Mouse (Mus musculus) liver, embryonic 13.5 days (tissue): ENCODE results near the gene Nagpa. TPM values are rescaled to one million over a fixed set of nuclear protein-coding genes. Genes with fewer than 3 reads are reported as not detected.

Experiments used
- ATAC-seq: fragments of 200-750 bp; cut with Nextera tagmentation; 2 replicates; pipeline ENCODE4 v1.8.0; 2017; ENCODE audit warnings: low read depth, mild to moderate bottlenecking, moderate number of reproducible peaks, moderate library complexity
- DNase-seq: peaks from one replicate; pipeline ENCODE4 v3.0.0; 2022
- H3K27ac ChIP-seq: fragments of 300-500 bp; sonication (generic); 2 replicates; pipeline ENCODE4 v1.5.1; 2015; ENCODE audit warnings: moderate library complexity, mild to moderate bottlenecking, inconsistent platforms
- H3K27me3 ChIP-seq: fragments of 300-500 bp; sonication (generic); 2 replicates; pipeline ENCODE4 v1.6.1; 2015; ENCODE audit warnings: mild to moderate bottlenecking, inconsistent platforms
- H3K36me3 ChIP-seq: fragments of 300-500 bp; sonication (generic); 2 replicates; pipeline ENCODE4 v1.6.1; 2015; ENCODE audit warnings: mild to moderate bottlenecking, inconsistent platforms
- H3K4me1 ChIP-seq: fragments of 300-500 bp; sonication (generic); replicated peaks from 2 replicates; pipeline ENCODE4 v1.6.1; 2015; ENCODE audit warnings: inconsistent platforms
- H3K4me2 ChIP-seq: fragments of 300-500 bp; sonication (generic); 2 replicates; pipeline ENCODE4 v1.6.1; 2015; ENCODE audit warnings: inconsistent platforms, mild to moderate bottlenecking, moderate library complexity
- H3K4me3 ChIP-seq: fragments of 300-500 bp; sonication (generic); replicated peaks from 2 replicates; pipeline ENCODE4 v1.5.1; 2015; ENCODE audit warnings: mild to moderate bottlenecking, inconsistent platforms
- H3K9ac ChIP-seq: fragments of 300-500 bp; sonication (generic); 2 replicates; pipeline ENCODE4 v1.6.1; 2015; ENCODE audit warnings: mild to moderate bottlenecking, inconsistent platforms
- H3K9me3 ChIP-seq: fragments of 300-500 bp; sonication (generic); replicated peaks from 2 replicates; pipeline ENCODE4 v1.6.1; 2016; ENCODE audit warnings: inconsistent platforms
- WGBS: fragments of 180-500 bp; shearing (Covaris S2); methylation state at CpG from one replicate; pipeline ENCODE4 v1.1.7; 2015; ENCODE audit not compliant: insufficient replicate concordance; 5-methylcytosine and 5-hydroxymethylcytosine counted together
- polyA plus RNA-seq: library from polyadenylated mRNA; unstranded; fragments of >200 nt; fragmentation: Nextera tagmentation; extraction: Ambion mirVana; gene quantifications from 2 replicates; pipeline ENCODE4 v1.2.1, GENCODE M21; 2015

Gene Nagpa
- polyA plus RNA-seq, 1 experiment from 2014 or later: 18.0 TPM

DNA sequence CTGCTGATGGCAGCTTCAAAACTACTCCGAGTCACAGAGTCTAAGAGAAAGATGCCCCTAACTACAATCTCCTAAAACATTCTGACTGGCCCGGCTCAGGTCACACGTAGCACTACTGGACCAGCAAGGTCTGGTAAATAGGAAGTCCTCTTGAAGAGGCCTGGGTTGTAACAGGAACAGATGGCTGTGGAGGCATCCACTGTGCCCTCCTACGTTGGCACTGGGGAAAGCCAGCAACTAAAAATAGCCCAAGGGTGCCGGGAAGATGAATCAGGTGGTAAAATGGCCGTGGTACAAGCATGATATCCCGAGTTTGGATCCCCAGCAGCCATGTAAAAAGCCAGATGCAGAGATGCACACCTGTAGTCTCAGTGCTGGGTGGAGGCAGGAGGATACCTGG is 17.6 kb downstream of the Nagpa start:
- Histone ChIP-seq H3K27me3 (no peaks in the 10 kb centered on the region), H3K4me1 (no peaks in the 10 kb centered on the region), H3K36me3 (no peaks in the 10 kb centered on the region), H3K4me2 (no peak overlapping the region), H3K27ac (no peak overlapping the region), H3K9ac (no peak overlapping the region), H3K4me3 (no peak overlapping the region), H3K9me3 (no peaks in the 10 kb centered on the region)
- ATAC-seq: no peak
- WGBS: 48% methylated on average over 7 of the region's 7 CpGs
- DNase-seq: no peak

DNA sequence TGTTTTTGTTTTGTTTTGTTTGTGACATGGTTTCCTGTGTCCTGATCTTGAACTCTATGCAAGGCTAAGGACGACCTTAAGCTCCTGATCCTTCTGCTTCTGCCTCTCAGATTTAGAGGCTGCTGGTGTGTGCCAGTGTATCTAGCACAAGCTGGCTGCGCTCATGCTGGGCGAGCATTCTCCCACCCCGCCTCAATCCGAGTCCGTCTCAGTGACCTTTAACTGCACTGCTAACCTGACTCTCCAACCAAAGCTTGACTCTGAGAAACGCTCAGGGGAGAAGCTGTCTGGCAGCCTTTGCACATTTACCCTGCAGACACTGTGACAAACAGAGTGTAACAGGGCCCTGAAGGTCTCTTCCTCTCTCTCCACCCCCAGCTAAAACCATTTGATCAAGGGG is 18.1 kb downstream of the Nagpa start:
- Histone ChIP-seq H3K4me2 (no peak overlapping the region), H3K27me3 (no peaks in the 10 kb centered on the region), H3K27ac (no peak overlapping the region), H3K9me3 (no peaks in the 10 kb centered on the region), H3K36me3 (no peaks in the 10 kb centered on the region), H3K4me3 (no peak overlapping the region), H3K9ac (no peak overlapping the region), H3K4me1 (no peaks in the 10 kb centered on the region)
- DNase-seq: no peak
- no peak for ATAC-seq
- 60% methylated on average over 7 of the region's 7 CpGs for WGBS

DNA sequence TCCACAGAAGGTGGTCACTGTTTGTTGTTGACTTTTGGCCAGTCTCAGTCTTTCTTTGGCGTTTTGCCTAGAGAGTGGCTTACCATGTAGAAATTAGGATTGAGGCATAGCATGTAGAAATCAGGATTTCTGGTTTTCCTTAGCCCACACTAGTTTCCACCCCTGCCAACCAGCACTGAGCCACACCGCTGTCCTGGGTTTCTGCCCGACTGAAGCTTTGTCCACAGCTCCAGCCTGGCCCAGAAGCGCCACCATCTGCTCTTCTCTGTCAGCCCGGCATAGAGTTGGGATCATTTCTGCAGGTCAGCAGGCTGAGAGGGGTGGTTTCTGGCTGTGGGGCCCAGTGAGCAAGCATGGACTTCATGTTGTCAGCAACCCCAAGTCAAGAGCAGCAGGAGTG is 18.9 kb downstream of the Nagpa start:
- Histone ChIP-seq H3K4me3 (no peak overlapping the region), H3K9ac (no peak overlapping the region), H3K36me3 (no peaks in the 10 kb centered on the region), H3K27me3 (no peaks in the 10 kb centered on the region), H3K27ac (no peak overlapping the region), H3K4me2 (no peak overlapping the region), H3K9me3 (no peaks in the 10 kb centered on the region), H3K4me1 (no peaks in the 10 kb centered on the region)
- no peak for DNase-seq
- 67% methylated on average over 5 of the region's 5 CpGs for WGBS
- ATAC-seq: no peak

DNA sequence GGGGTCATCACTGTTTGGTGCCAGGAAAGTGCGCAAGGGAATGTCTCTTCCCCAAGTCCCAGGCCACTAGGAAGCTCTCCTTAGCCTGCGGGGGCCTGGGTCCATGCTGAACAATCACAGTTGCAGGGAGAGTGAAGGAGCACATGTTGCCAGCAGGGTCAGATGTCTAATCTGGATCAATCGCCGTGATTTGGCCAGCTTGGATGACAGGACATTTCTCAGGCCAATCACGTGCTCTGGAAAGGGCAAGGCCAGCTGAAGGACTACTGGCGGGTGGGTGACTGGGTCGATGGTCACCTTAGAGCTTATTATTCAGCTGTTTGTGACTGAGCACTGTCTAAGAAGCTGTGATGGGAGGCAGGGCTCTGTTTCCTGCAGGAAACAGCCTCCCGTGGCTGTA is 19.7 kb downstream of the Nagpa start:
- no peak overlapping the region for H3K27ac ChIP-seq
- ATAC-seq: no peak
- H3K9me3 ChIP-seq: no peaks in the 10 kb centered on the region
- H3K36me3 ChIP-seq: no peaks in the 10 kb centered on the region
- DNase-seq: no peak
- no peaks in the 10 kb centered on the region for H3K4me1 ChIP-seq
- no peaks in the 10 kb centered on the region for H3K27me3 ChIP-seq
- no peak overlapping the region for H3K4me2 ChIP-seq
- WGBS: 42% methylated on average over 8 of the region's 8 CpGs
- H3K9ac ChIP-seq: no peak overlapping the region
- no peak overlapping the region for H3K4me3 ChIP-seq

DNA sequence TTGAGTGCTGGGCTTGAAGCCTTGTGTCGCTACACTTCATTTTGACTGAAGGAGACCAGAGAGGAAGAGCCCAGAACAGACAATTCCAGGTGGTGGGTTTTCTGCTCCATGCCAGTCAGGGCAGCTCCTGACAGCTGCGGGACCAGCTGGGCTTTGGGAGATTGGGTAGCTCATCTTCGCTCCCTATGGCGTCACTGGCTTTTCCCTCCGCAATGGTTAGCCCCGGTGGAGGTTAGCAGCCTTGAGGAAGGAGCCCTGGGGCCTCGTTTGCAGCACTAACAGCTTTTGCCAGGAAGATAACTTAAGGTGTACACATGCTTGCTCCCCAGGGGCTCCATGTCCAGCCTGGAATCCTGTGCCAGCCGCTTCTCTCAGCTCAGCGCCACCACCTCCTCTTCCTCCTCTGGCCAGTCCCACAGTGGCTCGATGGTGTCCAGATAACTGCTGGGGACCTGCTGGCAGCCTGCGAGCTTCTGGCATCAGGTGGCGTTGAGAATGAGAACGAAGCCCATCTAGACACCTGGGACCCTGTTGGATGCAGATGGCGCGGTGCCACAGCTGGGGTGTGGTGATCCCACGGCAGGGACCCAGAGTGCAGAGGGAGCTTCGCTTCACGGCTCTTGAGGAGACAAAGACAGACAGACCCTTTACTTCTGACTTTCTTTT is 20.4 kb downstream of the Nagpa start:
- H3K27ac ChIP-seq: no peak overlapping the region

DNA sequence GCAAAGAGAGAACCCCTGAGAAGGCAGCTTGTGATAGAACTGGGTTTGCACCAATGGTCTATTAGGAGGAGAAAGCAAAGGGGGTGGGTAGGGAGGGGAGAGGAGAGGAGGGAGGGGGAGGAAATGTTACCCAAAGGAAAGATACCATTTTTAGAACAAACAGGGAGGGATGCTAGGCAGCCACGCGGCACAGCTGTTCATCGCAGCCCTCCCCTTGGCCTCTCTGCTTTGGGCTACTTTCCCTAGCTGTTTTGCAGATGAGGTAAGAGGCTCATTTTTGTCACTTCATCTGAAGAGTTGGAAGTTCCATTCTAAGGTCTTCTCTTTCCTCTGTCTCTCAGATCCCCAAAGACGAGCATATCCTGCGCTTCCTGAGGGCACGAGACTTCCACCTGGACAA is 31.2 kb downstream of the Nagpa start:
- Histone ChIP-seq H3K4me2 (no peak overlapping the region), H3K9me3 (no peaks in the 10 kb centered on the region), H3K27ac (no peak overlapping the region), H3K36me3 (no peaks in the 10 kb centered on the region), H3K27me3 (no peaks in the 10 kb centered on the region), H3K4me1 (no peaks in the 10 kb centered on the region), H3K9ac (no peak overlapping the region), H3K4me3 (no peak overlapping the region)
- no peak for ATAC-seq
- no peak for DNase-seq
- WGBS: 72% methylated on average over 6 of the region's 6 CpGs

More for the DNA sequence above, 20.4 kb downstream of the Nagpa start:
- 67% methylated on average over 18 of the region's 18 CpGs for WGBS
- Histone ChIP-seq H3K4me2 (no peak overlapping the region), H3K27me3 (no peaks in the 10 kb centered on the region), H3K4me1 (no peaks in the 10 kb centered on the region), H3K4me3 (no peak overlapping the region), H3K9me3 (no peaks in the 10 kb centered on the region), H3K9ac (no peak overlapping the region), H3K36me3 (no peaks in the 10 kb centered on the region)
- DNase-seq (no peak), ATAC-seq (no peak)

DNA sequence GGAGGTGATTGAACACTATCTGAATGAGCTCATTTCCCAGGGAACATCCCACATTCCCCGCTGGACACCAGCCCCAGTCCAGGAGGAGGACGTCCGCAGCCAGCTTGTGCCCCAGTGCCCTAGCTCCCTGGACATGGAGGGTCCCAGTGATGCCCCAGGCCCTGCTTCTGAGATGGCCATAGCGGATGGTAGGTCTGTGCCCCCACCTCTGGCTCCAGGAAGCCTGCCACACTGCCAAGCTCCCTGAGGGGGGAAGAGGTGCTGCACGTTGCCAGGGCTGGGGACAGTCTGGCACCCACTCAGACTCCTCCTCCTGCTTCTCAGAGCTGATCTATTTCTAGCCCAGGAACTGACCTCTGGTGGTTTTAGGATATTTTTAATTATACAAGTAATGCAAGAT is 35.0 kb downstream of the Nagpa start:
- no peak overlapping the region for H3K27ac ChIP-seq
- H3K9me3 ChIP-seq: no peaks in the 10 kb centered on the region
- 62% methylated on average over 5 of the region's 5 CpGs for WGBS
- H3K4me1 ChIP-seq: no peaks in the 10 kb centered on the region
- no peak for ATAC-seq
- H3K36me3 ChIP-seq: no peaks in the 10 kb centered on the region
- H3K4me3 ChIP-seq: no peak overlapping the region
- no peak for DNase-seq
- H3K27me3 ChIP-seq: no peaks in the 10 kb centered on the region
- no peak overlapping the region for H3K9ac ChIP-seq
- H3K4me2 ChIP-seq: no peak overlapping the region

DNA sequence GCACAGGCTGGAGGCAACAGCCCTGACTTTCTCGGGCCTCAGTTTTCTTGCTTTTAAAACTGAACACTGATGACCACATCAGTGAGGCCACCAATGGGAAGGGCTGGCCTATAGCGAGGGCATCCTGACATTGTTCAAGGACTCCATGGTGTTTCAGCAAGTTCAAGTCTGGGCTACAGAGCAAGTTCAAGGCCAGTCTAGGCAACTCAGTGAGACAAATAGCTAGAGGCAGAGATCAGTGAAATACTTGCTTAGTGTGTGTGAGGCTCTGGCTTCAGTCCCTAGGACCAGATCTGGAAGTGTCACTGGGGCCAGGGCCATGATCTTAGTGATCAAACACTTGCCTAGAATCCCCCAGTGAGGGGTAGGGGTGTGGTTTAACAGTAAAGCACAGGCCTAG is 35.8 kb downstream of the Nagpa start:
- H3K4me2 ChIP-seq: no peak overlapping the region
- DNase-seq (no peak), ATAC-seq (no peak)
- no peaks in the 10 kb centered on the region for H3K9me3 ChIP-seq
- H3K27me3 ChIP-seq: no peaks in the 10 kb centered on the region
- H3K4me1 ChIP-seq: no peaks in the 10 kb centered on the region
- H3K9ac ChIP-seq: no peak overlapping the region
- H3K27ac ChIP-seq: no peak overlapping the region
- 67% methylated on average over 2 of the region's 2 CpGs for WGBS
- H3K36me3 ChIP-seq: no peaks in the 10 kb centered on the region
- H3K4me3 ChIP-seq: no peak overlapping the region

DNA sequence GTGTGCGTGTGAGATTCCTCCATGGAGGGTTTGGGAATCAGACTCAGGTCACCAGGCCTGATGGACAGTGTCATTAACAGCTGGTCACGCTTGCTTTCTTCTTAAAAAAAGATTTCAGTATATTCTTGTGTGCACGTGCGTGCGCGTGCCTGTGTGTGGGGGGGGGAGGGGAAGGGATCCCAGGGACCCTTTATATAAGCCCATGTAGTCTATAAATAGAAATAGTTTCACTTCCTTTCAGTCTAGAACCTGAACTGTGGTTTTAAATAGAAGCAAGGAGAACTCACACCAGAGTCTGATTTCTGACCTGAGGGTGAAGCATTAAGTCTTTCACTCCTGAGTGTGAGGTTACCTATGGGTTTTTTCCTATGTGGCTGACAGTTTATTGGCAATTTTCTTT is 39.5 kb downstream of the Nagpa start:
- DNase-seq: no peak
- Histone ChIP-seq H3K27ac (no peak overlapping the region), H3K9ac (no peak overlapping the region), H3K9me3 (no peaks in the 10 kb centered on the region), H3K4me2 (no peak overlapping the region), H3K36me3 (no peaks in the 10 kb centered on the region), H3K4me1 (no peaks in the 10 kb centered on the region), H3K27me3 (no peaks in the 10 kb centered on the region), H3K4me3 (no peak overlapping the region)
- WGBS: 71% methylated on average over 6 of the region's 6 CpGs
- no peak for ATAC-seq

DNA sequence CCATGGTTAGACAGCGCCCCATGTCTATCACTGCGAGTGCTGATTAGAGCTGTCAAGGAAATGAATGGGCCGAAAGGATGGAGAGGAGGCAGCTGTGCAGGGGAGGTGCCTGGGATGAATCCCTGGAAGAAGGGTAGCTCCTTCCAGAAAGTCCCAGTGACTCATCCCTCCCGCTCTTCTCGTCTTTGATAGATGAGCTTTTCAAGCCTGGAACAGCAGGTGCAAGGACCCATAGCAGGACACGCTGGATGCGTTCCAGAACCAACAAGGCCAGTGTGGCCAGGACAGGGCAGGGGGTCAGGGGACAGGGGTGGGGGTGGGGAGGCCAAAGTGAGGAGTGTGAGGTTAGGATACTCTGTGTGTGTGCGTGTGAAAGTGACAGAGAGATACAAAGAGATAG is 44.6 kb downstream of the Nagpa start:
- Histone ChIP-seq H3K9ac (no peak overlapping the region), H3K4me1 (no peaks in the 10 kb centered on the region), H3K4me2 (no peak overlapping the region), H3K4me3 (no peak overlapping the region), H3K36me3 (no peaks in the 10 kb centered on the region), H3K27ac (no peak overlapping the region), H3K27me3 (no peaks in the 10 kb centered on the region), H3K9me3 (no peaks in the 10 kb centered on the region)
- ATAC-seq (no peak; the same call in 1 of the 2 replicates), DNase-seq (no peak)
- 52% methylated on average over 8 of the region's 8 CpGs for WGBS

DNA sequence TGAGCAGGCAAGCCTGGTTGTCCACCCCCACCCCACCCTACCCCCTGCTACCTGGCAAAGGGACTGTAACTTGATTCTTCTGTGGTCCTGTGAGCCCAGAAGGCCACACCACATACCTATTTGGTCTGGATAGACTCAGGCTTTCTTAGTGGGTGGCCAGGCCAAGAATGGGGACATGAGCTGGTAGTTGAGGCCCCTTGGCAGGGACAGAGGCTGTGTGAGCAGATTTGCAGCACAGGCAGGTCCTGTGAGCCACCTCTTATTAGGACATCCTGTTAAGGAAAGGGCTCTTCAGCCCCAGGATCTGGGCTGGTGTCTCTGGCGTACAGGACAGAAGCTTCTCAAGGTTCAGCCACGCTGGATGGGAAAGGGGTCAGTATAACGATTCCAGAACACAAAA is 46.7 kb downstream of the Nagpa start:
- H3K4me1 ChIP-seq: no peaks in the 10 kb centered on the region
- H3K9me3 ChIP-seq: no peaks in the 10 kb centered on the region
- DNase-seq: no peak
- 51% methylated on average over 3 of the region's 3 CpGs for WGBS
- H3K27ac ChIP-seq: no peak overlapping the region
- no peak overlapping the region for H3K4me2 ChIP-seq
- no peak overlapping the region for H3K9ac ChIP-seq
- no peaks in the 10 kb centered on the region for H3K27me3 ChIP-seq
- no peak for ATAC-seq
- H3K4me3 ChIP-seq: no peak overlapping the region
- no peaks in the 10 kb centered on the region for H3K36me3 ChIP-seq

DNA sequence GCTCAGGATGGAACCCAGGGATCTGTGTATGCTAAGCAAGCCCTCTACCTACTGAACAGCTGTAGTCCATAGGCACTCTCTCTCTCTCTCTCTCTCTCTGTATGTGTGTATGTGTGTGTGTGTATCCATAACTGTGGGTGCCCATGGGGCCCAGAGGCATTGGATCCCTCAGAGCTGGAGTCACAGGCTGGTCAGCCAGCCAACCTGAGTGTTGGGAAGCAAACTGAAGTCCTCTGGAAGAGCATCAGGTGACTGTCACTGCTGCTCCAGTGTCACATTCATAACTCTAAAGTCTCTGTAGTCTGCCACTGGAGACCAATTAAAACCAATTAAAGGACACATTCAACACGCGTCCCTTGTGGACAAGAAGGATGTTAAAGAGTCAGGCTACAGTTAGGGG is 47.3 kb downstream of the Nagpa start:
- Histone ChIP-seq H3K4me3 (no peak overlapping the region), H3K27ac (no peak overlapping the region), H3K27me3 (no peaks in the 10 kb centered on the region), H3K9me3 (no peaks in the 10 kb centered on the region), H3K4me2 (no peak overlapping the region), H3K9ac (no peak overlapping the region), H3K36me3 (no peaks in the 10 kb centered on the region), H3K4me1 (no peaks in the 10 kb centered on the region)
- 52% methylated on average over 2 of the region's 2 CpGs for WGBS
- no peak for ATAC-seq
- no peak for DNase-seq
